Mouse (Mus musculus): ENCODE measurements around the gene Papss2. TPM values are rescaled to one million over a fixed set of nuclear protein-coding genes. Genes with fewer than 3 reads are reported as not detected.
A peak's percentile ranks its signal among the peaks of the same experiment; 100 is the strongest.

Gene Papss2
- total RNA-seq, 2 experiments from 2014 or later = 3.7 to 4.4 TPM

DNA sequence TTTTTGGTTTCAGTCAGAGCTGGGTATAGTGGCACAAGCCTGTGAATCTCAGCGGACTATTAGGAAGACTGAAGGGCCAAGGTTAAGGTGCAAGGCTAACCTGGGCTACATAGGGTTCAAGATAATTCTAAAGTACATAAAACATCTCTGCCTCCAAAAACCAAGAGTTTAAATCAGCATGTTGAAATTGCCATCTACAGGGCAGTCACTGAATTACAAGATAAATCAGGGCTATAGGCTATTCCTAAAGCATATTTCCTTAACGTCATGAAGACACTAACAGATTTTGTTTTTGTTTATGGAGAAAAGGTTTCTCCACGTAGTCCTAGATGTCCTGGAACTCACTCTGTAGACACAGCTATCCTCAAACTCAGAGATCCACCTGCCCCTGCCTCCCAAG is 114.7 kb downstream of the Papss2 start:
- no peak for DNase-seq (ENCODE audit: low spot score)

- DNase-seq (ENCODE audit: low spot score) = peak; percentile 90
Measured at GRCm38 (mm10) chr19:32711761-32712541, 116.4 kb downstream of the Papss2 start.

DNA sequence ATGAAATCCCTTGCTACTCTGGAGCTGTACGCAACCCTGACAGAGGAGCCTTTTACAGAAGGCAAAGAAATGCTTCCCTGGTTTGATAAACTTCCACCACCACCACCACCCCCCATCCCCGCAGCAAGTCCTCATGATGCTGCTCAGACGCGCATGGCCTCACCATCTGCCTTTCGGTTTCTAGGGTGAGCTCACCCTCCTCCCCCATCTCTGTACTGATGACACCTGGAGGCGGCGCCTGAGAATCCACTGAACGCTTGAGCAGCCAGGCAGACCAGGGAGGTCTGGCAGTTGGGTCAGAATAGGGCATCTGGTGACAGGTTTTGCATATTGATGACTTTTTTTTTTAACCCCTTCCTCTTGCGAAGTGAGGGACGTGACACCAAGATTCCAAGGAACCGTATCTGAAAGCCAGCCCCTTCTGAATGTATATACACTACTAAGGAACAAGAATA is 117.0 kb downstream of the Papss2 start:
- peak; percentile 65 for DNase-seq (ENCODE audit: low spot score)

DNA sequence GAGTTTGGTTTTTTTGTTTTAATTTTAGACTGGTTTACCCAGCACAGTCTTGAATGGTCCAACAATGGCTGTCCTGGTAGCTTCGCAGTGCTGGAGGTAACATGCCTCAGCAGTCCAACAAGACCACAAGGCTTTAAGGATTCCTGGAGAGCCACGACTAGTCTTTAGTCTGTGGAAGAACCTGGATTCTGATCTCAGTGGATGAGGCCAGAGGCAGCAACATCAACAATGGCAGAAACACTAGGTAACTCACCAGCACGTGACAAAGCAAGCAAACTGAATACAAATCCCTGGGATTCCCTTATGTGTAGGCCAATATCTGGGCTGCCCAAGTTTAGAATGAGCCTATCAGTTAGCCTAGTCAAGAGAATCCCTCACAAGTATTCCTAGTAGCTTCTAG is 117.9 kb downstream of the Papss2 start:
- no peak for DNase-seq (ENCODE audit: low spot score)

DNA sequence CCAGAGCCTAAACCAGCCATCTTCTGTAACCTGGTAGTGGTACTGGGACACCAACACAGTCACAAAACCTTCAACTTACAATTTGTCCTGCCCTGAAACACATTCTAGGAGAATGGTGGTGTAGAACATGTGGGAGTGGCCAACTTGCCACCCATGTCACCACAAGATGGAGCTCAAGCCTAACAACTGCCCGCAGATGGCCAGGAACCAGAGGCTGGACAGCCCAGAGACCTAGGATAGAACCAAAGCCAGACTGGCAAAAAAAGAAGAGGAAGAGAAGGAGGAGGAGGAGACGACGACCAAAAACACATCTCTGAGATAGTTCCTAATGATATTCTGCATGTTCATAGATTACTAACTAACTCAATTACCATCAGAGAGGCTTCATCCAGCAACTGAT is 119.6 kb downstream of the Papss2 start:
- peak; percentile 84 for DNase-seq (ENCODE audit: low spot score)

GRCm38 (mm10) chr19:32715681-32716080 is 120.1 kb downstream of the Papss2 start:
- no peak for DNase-seq (ENCODE audit: low spot score)

Other genes with a start within 250 kb of the Papss2 start
- gene Sgms1, start 206.1 kb upstream of the Papss2 start, total RNA-seq (2021) = 10 to 100 TPM; 55.6 to 56.4 TPM
- 10 to 100 TPM; 22.7 to 52.1 TPM for gene Rpl9-ps6, start 129.2 kb upstream of the Papss2 start, total RNA-seq (2021)
- 10 to 100 TPM; 13.9 to 14.0 TPM for gene Minpp1, start 110.0 kb upstream of the Papss2 start, total RNA-seq (2021)
- 10 to 100 TPM; 54.6 to 58.7 TPM for gene Atad1, start 144.0 kb downstream of the Papss2 start, total RNA-seq (2021)
- gene Pten, start 161.7 kb downstream of the Papss2 start, total RNA-seq (2021) = 10 to 100 TPM; 28.4 to 32.2 TPM